Mouse (Mus musculus) left cerebral cortex, postnatal 25 days (tissue): ENCODE data around the gene Tmbim1. TPM values are rescaled to one million over a fixed set of nuclear protein-coding genes. Genes with fewer than 3 reads are reported as not detected.
"Not testable (repeated sequence)": the region's sequence is repeated elsewhere in the genome, so short reads cannot be mapped to it uniquely, and the experiment has no call there.

Experiments
- DNase-seq, 2 experiments: peaks; one replicate each; pipeline ENCODE4 v3.0.0; 2022; ENCODE audit warnings: low spot score in 2 of 2, mixed read lengths in 1 of 2
- intact Hi-C: fragments of 180-260 bp; cut with DNase I; formaldehyde crosslinking; loops from one replicate; pipeline ENCODE4 v1.15.1; 2025
- total RNA-seq, 2 experiments: library from RNA; stranded (reverse); gene quantifications; 2 replicates each; pipeline ENCODE4 v1.2.3; 2021

The Tmbim1 gene
- 10 to 100 TPM; 21.8 to 22.9 TPM for total RNA-seq

GRCm38 (mm10) chr1:74305522-74305921 lies at the start of gene Tmbim1:
Gene Tmbim1 (minus strand): TSS chr1:74305622.
- no peak for DNase-seq
- intact Hi-C loops = no loop called here

- DNase-seq = no peak
- intact Hi-C loops = no loop called here
Observed at GRCm38 (mm10) chr1:74353453-74354229, 48.2 kb upstream of the Tmbim1 start.

- no peak for DNase-seq
- intact Hi-C loops = no loop called here
Observed at GRCm38 (mm10) chr1:74352532-74353096, 47.2 kb upstream of the Tmbim1 start.

GRCm38 (mm10) chr1:74351185-74351769 lies 45.9 kb upstream of the Tmbim1 start:
- no peak for DNase-seq
- intact Hi-C loops = no loop called here

GRCm38 (mm10) chr1:74344163-74344916 lies 38.9 kb upstream of the Tmbim1 start:
- DNase-seq = no peak

GRCm38 (mm10) chr1:74343161-74343560 lies 37.7 kb upstream of the Tmbim1 start:
- no peak for DNase-seq
- intact Hi-C loops = no loop called here

More at GRCm38 (mm10) chr1:74344163-74344916, 38.9 kb upstream of the Tmbim1 start:
- intact Hi-C loops = no loop called here

GRCm38 (mm10) chr1:74342308-74342707 lies 36.9 kb upstream of the Tmbim1 start:
- no peak for DNase-seq
- intact Hi-C loops = no loop called here

- intact Hi-C loops = no loop called here
- DNase-seq = peak in 1 of 2 experiments; percentile 16
Observed at GRCm38 (mm10) chr1:74341898-74342297, 36.5 kb upstream of the Tmbim1 start.

- DNase-seq, intact Hi-C loops: not testable (repeated sequence)
Observed at GRCm38 (mm10) chr1:74340992-74341391, 35.6 kb upstream of the Tmbim1 start.

GRCm38 (mm10) chr1:74340361-74340764 lies 34.9 kb upstream of the Tmbim1 start:
- DNase-seq = peak; percentile 50 to 63
- intact Hi-C loops = no loop called here

- no peak for DNase-seq
- intact Hi-C loops = no loop called here
Observed at GRCm38 (mm10) chr1:74339917-74340316, 34.5 kb upstream of the Tmbim1 start.

GRCm38 (mm10) chr1:74338626-74339025 lies 33.2 kb upstream of the Tmbim1 start:
- intact Hi-C loops = no loop called here
- DNase-seq = no peak

GRCm38 (mm10) chr1:74338013-74338412 lies 32.6 kb upstream of the Tmbim1 start:
- intact Hi-C loops = no loop called here
- DNase-seq = no peak

GRCm38 (mm10) chr1:74337241-74337771 lies 31.9 kb upstream of the Tmbim1 start:
- intact Hi-C loops = no loop called here
- no peak for DNase-seq

- intact Hi-C loops = no loop called here
- no peak for DNase-seq
Observed at GRCm38 (mm10) chr1:74335436-74336170, 30.2 kb upstream of the Tmbim1 start.

GRCm38 (mm10) chr1:74335033-74335432 lies 29.6 kb upstream of the Tmbim1 start:
- no peak for DNase-seq
- intact Hi-C loops = no loop called here

GRCm38 (mm10) chr1:74334607-74335006 lies 29.2 kb upstream of the Tmbim1 start:
- intact Hi-C loops = no loop called here
- DNase-seq = no peak

- no peak for DNase-seq
- intact Hi-C loops = no loop called here
Observed at GRCm38 (mm10) chr1:74332930-74333329, 27.5 kb upstream of the Tmbim1 start.

GRCm38 (mm10) chr1:74332241-74332763 lies 26.9 kb upstream of the Tmbim1 start:
- intact Hi-C loops = no loop called here
- peak; percentile 95 to 98 for DNase-seq
